Mouse (Mus musculus) c-Kit-negative CD71-positive TER-119-positive erythroid progenitor cells, embryonic 14.5 days (primary cell): ENCODE results near the gene Atxn7.
"Not testable (repeated sequence)": the region's sequence is repeated elsewhere in the genome, so short reads cannot be mapped to it uniquely, and the experiment has no call there.

ENCODE experiments used
- DNase-seq: peaks from one replicate; pipeline ENCODE4 v3.0.0-alpha.2; 2013; ENCODE audit warnings: low read depth, low spot score

Gene Atxn7

GRCm38 (mm10) chr14:13961401-13962112 lies at the start of gene Atxn7, which contains the start of gene Thoc7:
Gene Atxn7, plus strand, starts transcription at chr14:13961440.
Gene Thoc7, minus strand, starts transcription at chr14:13961852.
- DNase-seq, result no peak

- DNase-seq, result no peak
These were observed 46.7 kb upstream of the Atxn7 start, which contains the start of gene Gm281 for GRCm38 (mm10) chr14:13914387-13915082. Gene Gm281, minus strand, starts transcription at chr14:13914478.

DNA sequence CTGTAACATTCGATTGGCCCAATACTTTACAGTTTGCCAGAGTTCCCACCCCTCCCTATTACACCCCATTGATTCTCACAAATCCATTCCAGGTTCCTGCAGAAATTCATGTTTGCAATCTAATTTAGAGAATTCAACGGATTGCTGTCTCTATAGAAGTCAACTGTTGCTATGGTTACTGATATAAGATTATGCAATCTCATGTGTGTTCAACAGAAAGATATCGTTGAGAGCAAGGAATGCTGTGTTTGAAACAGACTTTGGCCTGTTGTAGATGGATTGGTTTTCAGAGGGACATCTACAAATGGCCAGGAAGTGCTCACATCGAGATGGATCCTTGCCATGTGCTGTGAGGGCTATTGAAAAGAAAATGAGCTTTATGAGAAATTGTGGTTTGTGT lies 46.0 kb upstream of the Atxn7 start:
- no peak for DNase-seq

GRCm38 (mm10) chr14:13917208-13917607 lies 44.0 kb upstream of the Atxn7 start:
- no peak for DNase-seq

DNA sequence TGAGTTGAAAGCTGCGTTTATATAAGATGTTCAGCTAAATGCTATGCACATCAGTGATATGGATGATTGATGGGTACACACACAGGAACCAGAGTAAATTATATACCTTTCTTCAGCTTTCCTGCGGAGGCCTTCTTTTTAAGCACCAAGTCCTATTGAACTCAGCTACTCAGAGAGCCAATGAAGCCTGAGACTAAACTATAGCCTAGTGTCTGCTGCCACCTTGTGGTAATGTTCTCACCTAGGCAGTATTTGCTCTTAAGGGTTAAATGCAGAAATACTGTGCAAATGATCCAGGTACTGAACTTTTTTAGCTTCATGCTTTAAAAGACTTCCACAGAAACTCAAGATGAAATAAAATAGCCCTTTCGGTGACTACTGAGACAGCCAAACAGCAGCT lies 43.6 kb upstream of the Atxn7 start:
- DNase-seq, result peak; percentile 2

DNA sequence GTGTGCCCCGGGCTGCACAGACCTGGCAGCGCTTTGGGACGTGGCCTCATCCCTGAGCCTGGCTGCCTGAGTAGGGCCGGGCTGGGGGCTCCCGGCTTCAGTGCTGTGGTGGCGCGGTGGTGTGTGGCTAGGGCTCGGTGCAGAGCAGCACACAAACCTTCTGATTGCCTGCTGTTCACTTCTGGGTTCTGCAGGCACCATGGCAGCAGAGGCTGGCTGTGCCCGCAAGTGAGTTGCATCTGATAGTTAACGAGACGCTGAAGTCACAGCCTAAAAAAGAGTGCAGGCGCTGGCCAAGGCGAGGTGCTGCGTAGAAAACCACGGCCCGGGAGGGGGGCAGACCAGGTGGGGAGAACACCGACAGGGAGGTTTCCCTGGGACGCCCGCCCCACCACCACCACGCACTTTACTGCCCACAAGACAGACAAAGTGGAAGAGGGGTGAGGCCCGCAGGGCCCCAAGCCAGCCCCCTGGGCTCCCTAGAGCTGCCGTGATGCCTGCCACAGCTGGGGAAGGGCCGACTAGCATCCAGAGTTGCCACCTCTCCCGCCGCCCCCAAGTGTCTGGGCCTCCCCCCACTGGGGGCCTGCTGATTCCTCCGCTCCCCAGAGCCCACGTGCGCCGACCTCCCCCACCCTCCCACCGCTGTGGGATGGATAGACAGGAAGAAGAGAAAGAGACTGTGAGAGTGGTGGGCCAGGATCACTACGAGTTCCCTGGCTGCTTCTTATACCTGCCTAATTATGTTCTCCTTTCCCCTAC lies 27.8 kb upstream of the Atxn7 start:
- DNase-seq, result no peak

- DNase-seq, result no peak
These were observed 27.2 kb upstream of the Atxn7 start for GRCm38 (mm10) chr14:13934052-13934371.

DNA sequence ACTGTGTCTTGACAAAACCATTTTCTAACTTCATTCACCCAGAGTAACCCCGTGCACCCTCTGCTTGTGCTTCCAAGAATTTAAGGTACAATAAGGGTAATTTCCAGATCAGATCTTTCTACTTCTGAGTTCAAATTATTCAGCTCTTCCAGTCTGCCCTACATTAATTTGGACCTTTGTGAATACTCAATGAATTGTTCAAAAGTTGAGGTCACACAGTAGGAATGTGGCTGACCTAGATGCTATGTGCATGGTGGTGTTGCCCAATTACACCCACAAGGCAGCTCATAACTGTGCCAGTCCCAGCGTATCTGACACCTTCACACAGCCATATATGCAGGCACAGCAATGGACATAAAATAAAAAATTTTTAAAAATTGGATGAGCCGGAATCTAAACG lies 16.6 kb upstream of the Atxn7 start:
- no peak for DNase-seq

- no peak for DNase-seq
These were observed 12.9 kb upstream of the Atxn7 start for GRCm38 (mm10) chr14:13948345-13948744.

- DNase-seq, result no peak
These were observed 10.8 kb upstream of the Atxn7 start for GRCm38 (mm10) chr14:13950401-13950800.

GRCm38 (mm10) chr14:13952151-13952550 lies 9.1 kb upstream of the Atxn7 start:
- not testable (repeated sequence) for DNase-seq

DNA sequence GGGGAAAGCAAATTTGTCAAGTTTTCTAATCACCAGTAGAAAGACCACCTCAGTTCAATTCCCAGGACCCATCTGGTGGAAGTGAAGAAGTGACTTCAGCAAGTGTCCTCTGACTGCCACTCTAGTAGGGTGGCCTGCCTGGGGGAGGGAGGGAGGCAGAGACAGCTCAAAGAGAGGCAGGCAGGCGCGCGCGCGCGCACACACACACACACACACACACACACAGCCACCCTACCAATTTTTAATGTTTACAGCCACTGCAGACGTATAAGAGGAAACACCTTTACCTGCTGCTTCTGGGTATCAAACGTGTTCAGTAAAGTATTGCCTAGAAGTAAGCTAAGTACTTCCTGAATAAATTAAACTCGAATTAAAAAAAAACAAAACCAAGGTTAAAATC lies 1.2 kb upstream of the Atxn7 start:
- no peak for DNase-seq

DNA sequence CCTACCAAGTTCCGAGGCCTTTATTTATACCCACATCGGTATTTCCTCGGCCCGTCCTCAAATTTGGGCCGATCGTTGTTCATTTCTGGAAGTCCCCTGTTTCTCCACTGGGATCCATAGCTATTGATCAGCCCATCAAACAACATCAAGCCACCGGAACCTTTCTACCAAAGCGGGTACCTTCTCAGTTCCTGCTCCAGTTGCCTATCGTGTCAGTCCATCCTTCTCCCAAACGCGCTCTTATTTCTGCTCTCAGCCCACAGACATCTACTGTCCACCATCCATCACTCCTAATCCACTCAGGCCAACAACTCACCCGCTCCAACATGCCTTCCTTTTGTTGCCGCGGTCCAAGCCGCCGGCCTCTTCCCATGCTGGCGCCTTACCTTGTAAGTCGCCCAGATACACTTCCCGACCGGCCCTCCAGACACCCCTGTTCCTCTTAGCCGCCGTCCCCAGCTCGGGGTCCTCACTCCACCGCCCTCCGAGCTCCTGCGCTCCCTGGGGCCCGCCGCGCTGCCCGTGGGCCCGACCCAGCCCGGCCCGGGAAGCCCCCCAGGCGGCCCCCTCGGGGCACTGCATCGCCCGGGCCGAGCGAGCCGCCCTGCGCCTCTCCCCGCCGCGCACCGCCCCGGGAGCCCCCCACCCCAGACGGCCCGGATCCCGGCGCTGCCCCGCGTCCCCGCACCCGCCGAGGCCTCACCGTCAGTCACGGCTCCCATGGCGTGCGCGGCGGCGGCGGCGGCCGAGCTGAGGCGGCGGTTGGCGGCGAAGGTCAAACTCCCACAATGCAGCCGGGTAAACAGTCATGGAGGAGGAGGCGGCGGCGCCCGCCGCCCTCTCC lies 536 bp upstream of the Atxn7 start:
- DNase-seq, result no peak

DNA sequence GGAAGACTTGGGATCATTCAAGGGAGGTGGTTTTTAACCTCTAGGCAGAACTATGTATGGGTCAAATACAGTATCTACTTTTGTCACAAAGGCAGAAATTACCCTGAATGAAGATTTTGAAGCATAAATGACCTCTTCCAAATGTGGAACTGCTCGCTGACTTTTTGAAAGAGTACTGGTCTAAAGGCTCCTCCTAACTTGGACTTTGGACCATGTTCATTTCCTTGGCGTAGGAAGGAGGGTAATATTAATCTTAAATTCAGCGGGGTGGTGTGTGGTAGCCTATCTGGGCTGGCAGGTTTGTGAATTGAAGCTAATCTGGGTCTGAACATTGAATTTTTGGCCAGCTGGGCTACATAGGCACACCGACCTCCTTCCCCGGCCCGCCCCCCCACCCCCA lies 1.2 kb downstream of the Atxn7 start:
- no peak for DNase-seq

DNA sequence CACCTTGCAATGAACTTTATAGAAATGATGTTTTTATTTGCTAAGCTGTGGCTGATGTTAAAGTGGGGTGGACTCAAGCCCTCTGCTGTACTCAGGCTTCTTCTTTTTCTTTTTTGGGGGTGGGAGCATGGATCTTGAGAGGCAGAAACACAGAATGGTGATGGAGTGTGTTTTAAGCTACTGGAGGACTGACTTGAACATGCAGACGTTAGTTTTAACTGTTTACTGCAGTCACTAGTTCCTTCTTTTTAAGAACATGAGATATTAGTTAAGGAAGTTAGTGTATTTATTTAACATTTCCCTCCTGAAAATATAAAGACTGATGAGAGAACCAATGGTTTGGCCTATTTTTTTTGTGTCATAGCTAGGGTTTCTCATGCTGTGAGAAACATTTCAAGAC lies 2.3 kb downstream of the Atxn7 start:
- DNase-seq, result no peak

DNA sequence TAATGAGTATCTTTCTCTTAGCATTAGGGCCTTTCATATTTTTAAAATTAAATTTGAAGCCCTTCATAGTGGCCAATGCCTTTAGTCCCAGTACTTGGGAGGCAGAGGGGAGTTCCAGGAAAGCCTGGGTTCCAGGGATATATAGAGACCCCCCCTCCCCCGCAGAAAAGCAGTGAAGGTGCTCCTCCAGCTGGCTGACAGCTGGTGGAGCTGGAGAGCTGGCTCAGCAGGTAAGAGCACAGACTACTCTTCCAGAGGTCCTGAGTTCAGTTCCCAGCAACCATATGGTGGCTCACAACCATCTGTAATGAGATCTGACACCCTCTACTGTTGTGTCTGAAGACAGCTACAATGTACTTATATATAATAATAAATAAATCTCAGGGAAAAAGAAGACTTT lies 6.4 kb downstream of the Atxn7 start:
- DNase-seq, result no peak

DNA sequence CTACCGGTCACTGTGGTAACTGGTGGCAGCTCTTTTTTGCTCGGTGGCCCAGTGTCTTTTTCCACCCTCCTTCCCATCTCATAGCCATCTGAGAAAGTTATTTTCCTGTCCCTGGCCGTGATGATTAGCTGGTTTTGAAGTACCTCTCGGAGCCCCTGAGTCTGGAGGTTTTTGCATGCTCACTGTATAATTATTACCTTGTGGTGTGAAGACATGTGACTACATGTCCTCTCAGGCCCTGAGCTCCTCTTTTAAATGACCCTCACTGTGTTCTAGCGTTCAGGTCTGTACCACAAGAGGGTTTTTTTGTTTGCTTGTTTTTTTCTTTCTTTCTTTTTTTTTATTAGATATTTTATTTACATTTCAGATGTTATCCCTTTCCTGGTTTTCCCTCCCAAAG lies 7.2 kb downstream of the Atxn7 start:
- no peak for DNase-seq

- DNase-seq, result no peak
These were observed 9.3 kb downstream of the Atxn7 start for GRCm38 (mm10) chr14:13970513-13970912.

- no peak for DNase-seq
These were observed 10.5 kb downstream of the Atxn7 start for GRCm38 (mm10) chr14:13971644-13972234.

DNA sequence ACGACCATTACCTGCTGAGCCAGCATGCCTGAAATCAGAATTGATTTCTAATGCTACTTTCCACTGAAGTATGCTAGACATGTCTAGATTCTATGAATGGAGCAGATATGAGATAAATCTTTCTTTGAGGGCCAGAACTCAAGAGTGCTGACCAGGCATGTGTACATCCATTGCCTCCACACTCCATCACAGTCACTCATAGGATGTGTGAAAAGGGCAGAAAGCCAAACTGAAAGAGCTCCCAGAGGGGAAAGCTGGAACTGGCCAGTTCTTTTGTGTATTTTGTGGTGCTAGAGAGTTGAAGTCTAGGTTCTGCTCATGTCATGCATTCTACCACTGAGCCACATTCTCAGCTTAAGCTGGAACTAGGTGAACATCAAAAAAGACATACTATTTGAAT lies 16.3 kb downstream of the Atxn7 start:
- no peak for DNase-seq

DNA sequence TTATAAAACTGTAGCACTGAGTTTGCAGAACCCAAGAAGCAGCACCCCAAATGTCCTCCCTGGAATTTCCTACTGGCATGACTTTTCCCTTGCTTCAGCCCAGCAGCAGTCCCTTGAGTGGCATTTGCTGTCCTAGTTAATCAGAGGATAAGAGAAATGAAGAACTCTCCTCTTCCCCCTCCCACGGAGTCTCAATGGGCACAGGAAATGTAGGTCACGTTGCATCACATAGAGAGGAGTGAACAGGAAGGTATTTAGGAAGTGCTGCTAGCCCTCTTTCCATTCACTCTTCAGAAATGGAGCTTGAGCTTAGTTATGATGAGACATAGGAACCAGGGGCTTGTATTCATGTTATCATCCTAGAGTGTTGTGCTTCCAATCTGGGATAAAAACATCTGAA lies 20.0 kb downstream of the Atxn7 start:
- DNase-seq, result no peak
